ENCODE assay signal across 18 mouse cellular contexts in genomic region chr10:76875310-76875709, GRCm38 (mm10).
DNase-seq lines count a peak whose midpoint lies in the region; ATAC-seq and TF ChIP-seq lines count a peak whose summit lies in the region.
"Had no signal": no experiment of that assay in that cellular context is flagged by ENCODE, and none has a peak within 500 bp of the region (broad histone marks: within the 10 kb centered on the region; RNA-seq: fewer than 3 reads in every experiment).

No protein-coding gene starts in this region.

- H3K79me2 ChIP-seq in liver, adult 2 months (ENCODE audit: control insufficient read depth, insufficient read depth, low read length): no peaks in the 10 kb centered on the region

- no peak overlapping the region for H3K27ac ChIP-seq in intestine, embryonic 16.5 days (ENCODE audit: low read length)
- H3K27ac ChIP-seq in intestine, postnatal 0 days (ENCODE audit: low read depth, low read length): no peak overlapping the region
- no peak overlapping the region for H3K27ac ChIP-seq in liver, adult 2 months (replicated peaks; ENCODE audit: insufficient read depth, low read depth, low read length)
- no peak overlapping the region for H3K27ac ChIP-seq in liver, postnatal 0 days (ENCODE audit: low read depth)
- H3K27ac ChIP-seq: gastrocnemius, adult 2 months; heart, embryonic 10.5 days; hindbrain, embryonic 12.5 days had no signal

- H3K4me2 ChIP-seq in intestine, embryonic 16.5 days (ENCODE audit: low read depth, low read length): no peak overlapping the region
- no peak overlapping the region for H3K4me2 ChIP-seq in intestine, postnatal 0 days (replicated peaks; ENCODE audit: low read depth)
- H3K4me2 ChIP-seq in liver, postnatal 0 days (ENCODE audit: low read depth, low read length): no peak overlapping the region
- H3K4me2 ChIP-seq: hindbrain, embryonic 12.5 days had no signal

- WGBS in intestine, embryonic 16.5 days: 52% methylated on average over 6 of the region's 6 CpGs
- 45% methylated on average over 6 of the region's 6 CpGs for WGBS in intestine, postnatal 0 days
- WGBS in liver, adult 2 months: 35% methylated on average over 6 of the region's 6 CpGs
- 58% methylated on average over 6 of the region's 6 CpGs for WGBS in liver, postnatal 0 days (ENCODE audit: insufficient replicate concordance)

- TF ChIP-seq POLR2A in liver, adult 2 months (IDR thresholded peaks at IDR 0.05; ENCODE audit: extremely low read depth, insufficient read depth, low read length): no peak

- no peak overlapping the region for H3K9ac ChIP-seq in intestine, embryonic 16.5 days (ENCODE audit: low read depth, low read length)
- no peak overlapping the region for H3K9ac ChIP-seq in intestine, postnatal 0 days (ENCODE audit: low read depth, low read length)
- no peak overlapping the region for H3K9ac ChIP-seq in liver, adult 2 months (ENCODE audit: low read depth, low read length)
- no peak overlapping the region for H3K9ac ChIP-seq in liver, postnatal 0 days (replicated peaks)
- H3K9ac ChIP-seq: hindbrain, embryonic 12.5 days had no signal

- H3K4me1 ChIP-seq in intestine, embryonic 16.5 days (ENCODE audit: control insufficient read depth, insufficient read depth, low read length): peaks cover 9% of the 10 kb centered on the region; the same call in 1 of the 2 replicates
- no peaks in the 10 kb centered on the region for H3K4me1 ChIP-seq in intestine, postnatal 0 days (replicated peaks; ENCODE audit: control insufficient read depth, insufficient read depth, low read length)
- H3K4me1 ChIP-seq in liver, adult 2 months (ENCODE audit: control insufficient read depth, insufficient read depth, low read length): peaks cover 3% of the 10 kb centered on the region
- H3K4me1 ChIP-seq in liver, postnatal 0 days (ENCODE audit: insufficient read depth): peaks cover 5% of the 10 kb centered on the region; the same call in 1 of the 2 replicates
- H3K4me1 ChIP-seq: embryonic facial prominence, embryonic 10.5 days had no signal

- H3K9me3 ChIP-seq in intestine, embryonic 16.5 days (ENCODE audit: control insufficient read depth, low read length): no peaks in the 10 kb centered on the region
- H3K9me3 ChIP-seq in intestine, postnatal 0 days (ENCODE audit: control insufficient read depth): no peaks in the 10 kb centered on the region
- no peaks in the 10 kb centered on the region for H3K9me3 ChIP-seq in liver, postnatal 0 days (ENCODE audit: low read length)
- H3K9me3 ChIP-seq: embryonic facial prominence, embryonic 10.5 days; heart, embryonic 10.5 days; hindbrain, embryonic 12.5 days had no signal

- no peak for TF ChIP-seq EP300 in liver, postnatal 0 days (IDR thresholded peaks at IDR 0.05; ENCODE audit: low read depth)

- no peaks in the 10 kb centered on the region for H3K36me3 ChIP-seq in intestine, embryonic 16.5 days (ENCODE audit: control insufficient read depth, insufficient read depth, low read length)
- no peaks in the 10 kb centered on the region for H3K36me3 ChIP-seq in intestine, postnatal 0 days (ENCODE audit: control insufficient read depth, insufficient read depth)
- H3K36me3 ChIP-seq in liver, adult 2 months (ENCODE audit: control insufficient read depth, insufficient read depth, low read length): no peaks in the 10 kb centered on the region
- no peaks in the 10 kb centered on the region for H3K36me3 ChIP-seq in liver, postnatal 0 days (replicated peaks; ENCODE audit: insufficient read depth, low read length)
- H3K36me3 ChIP-seq: embryonic facial prominence, embryonic 10.5 days; heart, embryonic 10.5 days; hindbrain, embryonic 12.5 days had no signal

- H3K27me3 ChIP-seq in intestine, embryonic 16.5 days (replicated peaks; ENCODE audit: control insufficient read depth, insufficient read depth, low read length): no peaks in the 10 kb centered on the region
- H3K27me3 ChIP-seq in intestine, postnatal 0 days (replicated peaks; ENCODE audit: control insufficient read depth, insufficient read depth, low read length): no peaks in the 10 kb centered on the region
- no peaks in the 10 kb centered on the region for H3K27me3 ChIP-seq in liver, adult 2 months (ENCODE audit: control insufficient read depth, insufficient read depth, low read length)
- no peaks in the 10 kb centered on the region for H3K27me3 ChIP-seq in liver, postnatal 0 days (ENCODE audit: insufficient read depth, low read length)
- H3K27me3 ChIP-seq: hindbrain, embryonic 12.5 days; Patski had no signal

- DNase-seq in liver, adult 2 months (ENCODE audit: extremely low read depth, low read depth, low spot score): peak; percentile 16
- DNase-seq in liver (no peak), R1 (ENCODE audit: low read depth, low spot score) (peak; percentile 8)
- no peak for DNase-seq in liver, postnatal 0 days
- DNase-seq in right cerebral cortex, adult 2 months (ENCODE audit: low spot score in 2 of 2): no peak
- DNase-seq: adrenal gland, adult 8-10 months; adrenal gland, postnatal 36 days; gastrocnemius, adult 2 months; gastrocnemius, postnatal 25 days; heart, postnatal 10 days; heart, postnatal 4 days had no signal

- H3K4me3 ChIP-seq in intestine, embryonic 16.5 days (ENCODE audit: low read length): no peak overlapping the region
- H3K4me3 ChIP-seq in intestine, postnatal 0 days (ENCODE audit: low read depth, low read length): no peak overlapping the region
- no peak overlapping the region for H3K4me3 ChIP-seq in liver, adult 2 months (ENCODE audit: insufficient read depth, low read depth, low read length)
- H3K4me3 ChIP-seq in liver, postnatal 0 days (ENCODE audit: low read depth, low read length): no peak overlapping the region
- H3K4me3 ChIP-seq: embryonic facial prominence, embryonic 10.5 days; gastrocnemius, adult 2 months; heart, embryonic 10.5 days; hindbrain, embryonic 12.5 days had no signal

- ATAC-seq in intestine, embryonic 16.5 days: 0 out of 2 replicates have a peak, but pooled peaks have one; percentile 26
- ATAC-seq in intestine, postnatal 0 days: no peak
- peak; percentile 81; the same call in 1 of the 2 replicates for ATAC-seq in liver, postnatal 0 days
- ATAC-seq: forebrain, embryonic 14.5 days; Patski had no signal

- TF ChIP-seq CTCF in intestine, postnatal 0 days (IDR thresholded peaks at IDR 0.05; ENCODE audit: low read depth): no peak
- TF ChIP-seq CTCF in liver, adult 2 months (IDR thresholded peaks at IDR 0.05; ENCODE audit: low read depth, low read length): no peak
- no peak for TF ChIP-seq CTCF in liver, postnatal 0 days (IDR thresholded peaks at IDR 0.05; ENCODE audit: low read depth)

Comparison
In these comparisons a context has a peak if more than half of its experiments do, and no peak if none do; other contexts are left out.
1. DNase-seq: peak in liver, adult 2 months (single experiment) and R1 (single experiment); none in liver (single experiment), liver, postnatal 0 days (single experiment) and right cerebral cortex, adult 2 months (0 of 2).